Mouse (Mus musculus) embryonic facial prominence, embryonic 11.5 days (tissue): ENCODE measurements around the gene Tox2. TPM values are rescaled to one million over a fixed set of nuclear protein-coding genes. Genes with fewer than 3 reads are reported as not detected.

Experiments
- ATAC-seq: fragments of 200-750 bp; cut with Nextera tagmentation; replicated peaks from 2 replicates; pipeline ENCODE4 v1.8.0; 2017; ENCODE audit warnings: low read depth; ENCODE audit not compliant: insufficient number of reproducible peaks, low FRiP score, low TSS enrichment
- DNase-seq: peaks from one replicate; pipeline ENCODE4 v3.0.0-alpha.2; 2015; ENCODE audit warnings: low spot score
- H3K27ac ChIP-seq: fragments of 300-500 bp; sonication (generic); replicated peaks from 2 replicates; pipeline ENCODE4 v1.5.1; 2014; ENCODE audit warnings: mild to moderate bottlenecking, low read depth, low read length, control low read depth
- H3K27me3 ChIP-seq: fragments of 300-500 bp; sonication (generic); 2 replicates; pipeline ENCODE4 v1.6.1; 2014; ENCODE audit warnings: mild to moderate bottlenecking, low read length, moderate library complexity, mixed read lengths; ENCODE audit not compliant: control insufficient read depth, insufficient read depth
- H3K36me3 ChIP-seq: fragments of 300-500 bp; sonication (generic); replicated peaks from 2 replicates; pipeline ENCODE4 v1.6.1; 2014; ENCODE audit warnings: low read depth, mild to moderate bottlenecking, low read length, moderate library complexity, mixed read lengths; ENCODE audit not compliant: control insufficient read depth, insufficient read depth
- H3K4me1 ChIP-seq: fragments of 300-500 bp; sonication (generic); 2 replicates; pipeline ENCODE4 v1.6.1; 2014; ENCODE audit warnings: low read length, mixed read lengths; ENCODE audit not compliant: control insufficient read depth, insufficient read depth
- H3K4me2 ChIP-seq: fragments of 300-500 bp; sonication (generic); 2 replicates; pipeline ENCODE4 v1.6.1; 2014; ENCODE audit warnings: low read depth, mild to moderate bottlenecking, control low read depth, low read length, moderate library complexity
- H3K4me3 ChIP-seq: fragments of 300-500 bp; sonication (generic); 2 replicates; pipeline ENCODE4 v1.5.1; 2014; ENCODE audit warnings: low read depth, low read length, control low read depth
- H3K9ac ChIP-seq: fragments of 300-500 bp; sonication (generic); replicated peaks from 2 replicates; pipeline ENCODE4 v1.6.1; 2014; ENCODE audit warnings: mild to moderate bottlenecking, control low read depth, low read length
- H3K9me3 ChIP-seq: fragments of 300-500 bp; sonication (generic); replicated peaks from 2 replicates; pipeline ENCODE4 v1.6.1; 2016; ENCODE audit warnings: mild to moderate bottlenecking, low read length, inconsistent platforms, mixed read lengths; ENCODE audit not compliant: control insufficient read depth
- WGBS: fragments of 180-500 bp; shearing (Covaris S2); extraction: QIAGEN DNeasy Blood & Tissue Kit; methylation state at CpG from one replicate; pipeline ENCODE4 v1.1.7; 2014; 5-methylcytosine and 5-hydroxymethylcytosine counted together
- polyA plus RNA-seq: library from polyadenylated mRNA; unstranded; fragments of >200 nt; fragmentation: Nextera tagmentation; extraction: Ambion mirVana; gene quantifications from 2 replicates; pipeline ENCODE4 v1.2.1, GENCODE M21; 2014

Tox2 gene
- polyA plus RNA-seq, 1 experiment from 2014 or later, result 10.8 TPM

GRCm38 (mm10) chr2:163343671-163344070 is 140.7 kb downstream of the Tox2 start:
- Histone ChIP-seq H3K36me3 (no peaks in the 10 kb centered on the region), H3K9ac (no peak overlapping the region), H3K4me3 (no peak overlapping the region), H3K27me3 (peaks cover 15% of the 10 kb centered on the region), H3K9me3 (no peaks in the 10 kb centered on the region), H3K27ac (no peak overlapping the region), H3K4me1 (peaks cover 8% of the 10 kb centered on the region; the same call in 1 of the 2 replicates), H3K4me2 (no peak overlapping the region)
- DNase-seq, result peak; percentile 47
- 84% methylated on average over 4 of the region's 4 CpGs for WGBS
- no peak for ATAC-seq

- 77% methylated on average over 13 of the region's 13 CpGs for WGBS
These were observed 142.2 kb downstream of the Tox2 start for GRCm38 (mm10) chr2:163344976-163345660.

GRCm38 (mm10) chr2:163346497-163346896 is 143.6 kb downstream of the Tox2 start:
- Histone ChIP-seq H3K27ac (no peak overlapping the region), H3K27me3 (no peaks in the 10 kb centered on the region), H3K4me3 (no peak overlapping the region), H3K36me3 (no peaks in the 10 kb centered on the region), H3K4me2 (no peak overlapping the region), H3K9ac (no peak overlapping the region), H3K9me3 (no peaks in the 10 kb centered on the region), H3K4me1 (no peaks in the 10 kb centered on the region)
- ATAC-seq (no peak), DNase-seq (no peak)
- WGBS, result 77% methylated on average over 11 of the region's 11 CpGs

More at GRCm38 (mm10) chr2:163344976-163345660, 142.2 kb downstream of the Tox2 start:
- DNase-seq (no peak), ATAC-seq (no peak)
- Histone ChIP-seq H3K9ac (no peak overlapping the region), H3K4me3 (no peak overlapping the region), H3K9me3 (no peaks in the 10 kb centered on the region), H3K36me3 (no peaks in the 10 kb centered on the region), H3K4me1 (no peaks in the 10 kb centered on the region), H3K27me3 (peaks cover under 1% of the 10 kb centered on the region; the same call in 1 of the 2 replicates), H3K27ac (no peak overlapping the region), H3K4me2 (no peak overlapping the region)

GRCm38 (mm10) chr2:163347517-163348184 is 144.7 kb downstream of the Tox2 start:
- Histone ChIP-seq H3K4me3 (no peak overlapping the region), H3K9me3 (no peaks in the 10 kb centered on the region), H3K4me1 (no peaks in the 10 kb centered on the region), H3K4me2 (no peak overlapping the region), H3K27me3 (no peaks in the 10 kb centered on the region), H3K27ac (no peak overlapping the region), H3K36me3 (no peaks in the 10 kb centered on the region), H3K9ac (no peak overlapping the region)
- DNase-seq, result no peak
- WGBS, result 78% methylated on average over 8 of the region's 8 CpGs
- ATAC-seq, result no peak

DNA sequence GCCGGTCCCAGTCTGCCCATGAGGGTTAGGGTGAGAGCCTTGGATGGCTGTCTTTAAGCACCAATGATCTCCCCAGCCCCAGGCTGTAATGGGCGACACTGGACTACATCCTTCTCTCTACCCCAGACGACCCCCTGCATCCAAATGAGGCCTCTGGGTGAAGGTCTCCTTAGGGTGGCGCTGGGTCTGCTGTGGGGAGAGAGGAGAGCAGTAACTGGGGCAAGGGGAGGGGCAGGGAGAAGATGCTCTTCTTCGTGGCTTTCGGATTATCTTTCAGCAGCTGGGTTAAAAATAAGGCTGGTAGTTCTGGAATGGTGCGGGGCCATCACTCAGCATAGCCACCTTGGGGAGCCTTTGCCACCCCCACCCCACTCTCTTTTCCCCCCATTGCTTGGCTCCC is 145.8 kb downstream of the Tox2 start:
- H3K36me3 ChIP-seq, result no peaks in the 10 kb centered on the region
- H3K4me3 ChIP-seq, result no peak overlapping the region
- no peak overlapping the region for H3K9ac ChIP-seq
- no peak for DNase-seq
- H3K4me1 ChIP-seq, result no peaks in the 10 kb centered on the region
- H3K27me3 ChIP-seq, result no peaks in the 10 kb centered on the region
- no peaks in the 10 kb centered on the region for H3K9me3 ChIP-seq
- no peak for ATAC-seq
- no peak overlapping the region for H3K27ac ChIP-seq
- no peak overlapping the region for H3K4me2 ChIP-seq
- 80% methylated on average over 7 of the region's 7 CpGs for WGBS

DNA sequence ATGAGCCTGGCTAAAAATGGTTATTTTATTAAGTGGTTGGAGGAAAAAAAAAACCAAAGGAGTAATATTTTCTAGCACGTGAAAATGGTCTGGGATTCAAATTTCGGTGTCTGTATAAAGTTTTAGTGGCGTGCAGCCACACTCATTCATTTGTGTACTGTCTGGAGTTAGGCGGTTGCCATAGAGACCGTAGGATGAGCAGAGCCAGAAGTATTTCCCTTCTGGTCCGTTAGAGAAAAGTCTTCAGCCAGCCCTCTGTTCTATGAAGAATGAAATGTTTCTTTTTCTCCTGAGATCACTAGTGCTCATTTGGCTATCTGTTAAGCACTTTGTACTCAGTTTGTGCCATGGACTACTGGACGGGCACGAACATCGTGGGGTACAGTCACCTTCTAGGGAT is 146.5 kb downstream of the Tox2 start:
- H3K9ac ChIP-seq, result no peak overlapping the region
- no peak overlapping the region for H3K4me3 ChIP-seq
- no peaks in the 10 kb centered on the region for H3K4me1 ChIP-seq
- no peak overlapping the region for H3K4me2 ChIP-seq
- no peak overlapping the region for H3K27ac ChIP-seq
- H3K27me3 ChIP-seq, result no peaks in the 10 kb centered on the region
- H3K36me3 ChIP-seq, result no peaks in the 10 kb centered on the region
- H3K9me3 ChIP-seq, result no peaks in the 10 kb centered on the region
- WGBS, result 71% methylated on average over 9 of the region's 9 CpGs
- DNase-seq (no peak), ATAC-seq (no peak)

DNA sequence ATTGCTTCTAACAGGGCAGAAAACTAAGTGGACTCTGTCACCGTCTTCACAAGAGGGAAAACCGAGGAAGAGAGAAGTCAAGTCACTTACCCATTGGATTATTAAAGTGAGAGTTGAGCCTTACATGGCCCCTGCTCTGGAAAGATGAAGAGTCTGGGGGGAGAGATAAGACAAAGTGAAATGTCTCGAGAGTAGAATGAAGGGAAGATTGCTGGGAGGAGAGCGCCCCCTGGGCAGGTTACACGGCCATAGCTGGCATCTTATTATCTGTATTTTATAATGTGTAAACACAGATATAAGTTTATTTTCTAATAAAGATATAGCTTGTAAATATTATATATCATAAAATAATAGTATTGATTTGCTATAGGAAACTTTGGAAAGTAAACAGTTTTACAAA is 147.5 kb downstream of the Tox2 start:
- no peaks in the 10 kb centered on the region for H3K4me1 ChIP-seq
- no peak overlapping the region for H3K4me3 ChIP-seq
- ATAC-seq, result no peak
- no peak overlapping the region for H3K9ac ChIP-seq
- no peaks in the 10 kb centered on the region for H3K9me3 ChIP-seq
- no peak for DNase-seq
- H3K4me2 ChIP-seq, result no peak overlapping the region
- no peaks in the 10 kb centered on the region for H3K36me3 ChIP-seq
- no peak overlapping the region for H3K27ac ChIP-seq
- no peaks in the 10 kb centered on the region for H3K27me3 ChIP-seq
- WGBS, result 54% methylated on average over 5 of the region's 5 CpGs

GRCm38 (mm10) chr2:163353731-163354130 is 150.8 kb downstream of the Tox2 start:
- DNase-seq (no peak), ATAC-seq (no peak)
- no peaks in the 10 kb centered on the region for H3K4me1 ChIP-seq
- no peak overlapping the region for H3K4me2 ChIP-seq
- H3K4me3 ChIP-seq, result no peak overlapping the region
- no peaks in the 10 kb centered on the region for H3K9me3 ChIP-seq
- no peaks in the 10 kb centered on the region for H3K27me3 ChIP-seq
- WGBS, result 14% methylated on average over 7 of the region's 7 CpGs
- no peaks in the 10 kb centered on the region for H3K36me3 ChIP-seq
- H3K27ac ChIP-seq, result no peak overlapping the region
- no peak overlapping the region for H3K9ac ChIP-seq
